Mouse (Mus musculus): Measurements from ENCODE around the gene Zmynd10. TPM values are rescaled to one million over a fixed set of nuclear protein-coding genes. Genes with fewer than 3 reads are reported as not detected.
A peak's percentile ranks its signal among the peaks of the same experiment; 100 is the strongest.
"Not testable (repeated sequence)": the region's sequence is repeated elsewhere in the genome, so short reads cannot be mapped to it uniquely, and the experiment has no call there.

The Zmynd10 gene
- polyA plus RNA-seq, 2 experiments, result 0.19 to 0.28 TPM

GRCm38 (mm10) chr9:107565556-107565955 lies 18.5 kb downstream of the Zmynd10 start:
- H3K27ac ChIP-seq; DNase-seq (ENCODE audit: low read depth in 3 of 3, low spot score in 3 of 3); ATAC-seq (ENCODE audit: insufficient read depth); H3K27me3 ChIP-seq (ENCODE audit: control insufficient read depth, insufficient read depth, low read length); H3K9me3 ChIP-seq (ENCODE audit: control insufficient read depth, low read length); H3K9ac ChIP-seq (replicated peaks); H3K36me3 ChIP-seq (replicated peaks; ENCODE audit: control insufficient read depth, insufficient read depth, low read depth); H3K4me2 ChIP-seq (ENCODE audit: low read depth); H3K4me3 ChIP-seq (ENCODE audit: insufficient read depth in 1 of 2, low read depth in 2 of 2, low read length in 2 of 2): not testable (repeated sequence)
- peaks cover 26 to 41% of the 10 kb centered on the region in 2 experiments for H3K4me1 ChIP-seq (replicated peaks; ENCODE audit: control insufficient read depth in 2 of 2, insufficient read depth in 2 of 2, low read length in 1 of 2)
- 30% methylated on average over 5 of the region's 5 CpGs for WGBS (ENCODE audit: insufficient replicate concordance)
- 0 out of 2 replicates have a peak, but pooled peaks have one; percentile 46 for TF ChIP-seq CTCF (IDR thresholded peaks at IDR 0.05; ENCODE audit: low read depth)

GRCm38 (mm10) chr9:107566041-107566709 lies 19.1 kb downstream of the Zmynd10 start:
- Histone ChIP-seq H3K9me3 (ENCODE audit: control insufficient read depth, low read length) (no peaks in the 10 kb centered on the region), H3K4me2 (ENCODE audit: low read depth) (peak overlapping the region; percentile 5), H3K27ac (no peak overlapping the region; the same call in 1 of the 2 replicates), H3K9ac (replicated peaks) (no peak overlapping the region), H3K4me3 (ENCODE audit: insufficient read depth in 1 of 2, low read depth in 2 of 2, low read length in 2 of 2) (no peak overlapping the region), H3K36me3 (replicated peaks; ENCODE audit: control insufficient read depth, insufficient read depth, low read depth) (peaks cover 3% of the 10 kb centered on the region), H3K27me3 (ENCODE audit: control insufficient read depth, insufficient read depth, low read length) (no peaks in the 10 kb centered on the region), H3K4me1 (replicated peaks; ENCODE audit: control insufficient read depth in 2 of 2, insufficient read depth in 2 of 2, low read length in 1 of 2) (peaks cover 32 to 47% of the 10 kb centered on the region in 2 experiments)
- WGBS (ENCODE audit: insufficient replicate concordance), result 48% methylated on average over 15 of the region's 15 CpGs
- ATAC-seq (ENCODE audit: insufficient read depth), result no peak
- peak; percentile 97 for TF ChIP-seq CTCF (IDR thresholded peaks at IDR 0.05; ENCODE audit: low read depth)
- TF ChIP-seq EP300 (IDR thresholded peaks at IDR 0.05; ENCODE audit: low read depth), result no peak
- DNase-seq (ENCODE audit: low read depth in 3 of 3, low spot score in 3 of 3), result no peak

- Histone ChIP-seq H3K4me2 (ENCODE audit: low read depth) (peak overlapping the region; percentile 0; the same call in 1 of the 2 replicates), H3K36me3 (replicated peaks; ENCODE audit: control insufficient read depth, insufficient read depth, low read depth) (peaks cover 3% of the 10 kb centered on the region), H3K9ac (replicated peaks) (no peak overlapping the region), H3K27ac (peak overlapping the region; percentile 38; the same call in 1 of the 2 replicates), H3K4me3 (ENCODE audit: insufficient read depth in 1 of 2, low read depth in 2 of 2, low read length in 2 of 2) (no peak overlapping the region), H3K9me3 (ENCODE audit: control insufficient read depth, low read length) (no peaks in the 10 kb centered on the region), H3K4me1 (replicated peaks; ENCODE audit: control insufficient read depth in 2 of 2, insufficient read depth in 2 of 2, low read length in 1 of 2) (peaks cover 39 to 54% of the 10 kb centered on the region in 2 experiments), H3K27me3 (ENCODE audit: control insufficient read depth, insufficient read depth, low read length) (no peaks in the 10 kb centered on the region)
- TF ChIP-seq CTCF (IDR thresholded peaks at IDR 0.05; ENCODE audit: low read depth) (no peak), EP300 (IDR thresholded peaks at IDR 0.05; ENCODE audit: low read depth) (no peak)
- WGBS (ENCODE audit: insufficient replicate concordance), result 49% methylated on average over 3 of the region's 3 CpGs
- ATAC-seq (ENCODE audit: insufficient read depth) (no peak), DNase-seq (ENCODE audit: low read depth in 3 of 3, low spot score in 3 of 3) (no peak)
These were observed 19.8 kb downstream of the Zmynd10 start for GRCm38 (mm10) chr9:107566855-107567254.

GRCm38 (mm10) chr9:107567702-107568319 lies 20.7 kb downstream of the Zmynd10 start, which contains the start of gene Hyal2:
Hyal2 (plus strand) TSS chr9:107567945.
- WGBS (ENCODE audit: insufficient replicate concordance), result 45% methylated on average over 18 of the region's 18 CpGs
- H3K9me3 ChIP-seq (ENCODE audit: control insufficient read depth, low read length), result no peaks in the 10 kb centered on the region
- peaks cover 49 to 60% of the 10 kb centered on the region in 2 experiments for H3K4me1 ChIP-seq (replicated peaks; ENCODE audit: control insufficient read depth in 2 of 2, insufficient read depth in 2 of 2, low read length in 1 of 2)
- H3K36me3 ChIP-seq (replicated peaks; ENCODE audit: control insufficient read depth, insufficient read depth, low read depth), result peaks cover 9% of the 10 kb centered on the region
- no peaks in the 10 kb centered on the region for H3K27me3 ChIP-seq (ENCODE audit: control insufficient read depth, insufficient read depth, low read length)
- H3K9ac ChIP-seq (replicated peaks), result peak within 1 kb of the TSS; percentile 87
- ATAC-seq (ENCODE audit: insufficient read depth), result no peak
- DNase-seq (ENCODE audit: low read depth in 3 of 3, low spot score in 3 of 3), result no peak
- H3K4me3 ChIP-seq (ENCODE audit: insufficient read depth in 1 of 2, low read depth in 2 of 2, low read length in 2 of 2), result peak within 1 kb of the TSS; percentile 86 to 88
- TF ChIP-seq CTCF (IDR thresholded peaks at IDR 0.05; ENCODE audit: low read depth), result no peak
- no peak for TF ChIP-seq EP300 (IDR thresholded peaks at IDR 0.05; ENCODE audit: low read depth)
- H3K27ac ChIP-seq, result peak within 1 kb of the TSS; percentile 84
- peak within 1 kb of the TSS; percentile 85 for H3K4me2 ChIP-seq (ENCODE audit: low read depth)

Data from liver, embryonic 14.5 days (tissue).